Mouse (Mus musculus) limb, embryonic 14.5 days (tissue): ENCODE results near the gene Prcd. TPM values are rescaled to one million over a fixed set of nuclear protein-coding genes. Genes with fewer than 3 reads are reported as not detected.

ENCODE experiments used
- ATAC-seq: fragments of 200-750 bp; cut with Nextera tagmentation; 2 replicates; pipeline ENCODE4 v1.8.0; 2017; ENCODE audit warnings: low read depth, moderate number of reproducible peaks, moderate TSS enrichment; ENCODE audit not compliant: low FRiP score
- DNase-seq: peaks from one replicate; pipeline ENCODE4 v3.0.0-alpha.2; 2015; ENCODE audit warnings: low spot score
- H3K27ac ChIP-seq: fragments of 300-500 bp; sonication (generic); replicated peaks from 2 replicates; pipeline ENCODE4 v1.5.1; 2014; ENCODE audit warnings: low read depth, mild to moderate bottlenecking, low read length, moderate library complexity, mixed read lengths
- H3K27me3 ChIP-seq: fragments of 300-500 bp; sonication (generic); 2 replicates; pipeline ENCODE4 v1.6.1; 2014; ENCODE audit warnings: low read length, mixed read lengths; ENCODE audit not compliant: control insufficient read depth, insufficient read depth
- H3K36me3 ChIP-seq: fragments of 300-500 bp; sonication (generic); 2 replicates; pipeline ENCODE4 v1.6.1; 2014; ENCODE audit warnings: mild to moderate bottlenecking, low read length, moderate library complexity, mixed read lengths; ENCODE audit not compliant: control insufficient read depth, insufficient read depth
- H3K4me1 ChIP-seq: fragments of 300-500 bp; sonication (generic); 2 replicates; pipeline ENCODE4 v1.6.1; 2014; ENCODE audit warnings: antibody characterized with exemption, low read length, mixed read lengths; ENCODE audit not compliant: control insufficient read depth, insufficient read depth
- H3K4me2 ChIP-seq: fragments of 300-500 bp; sonication (generic); replicated peaks from 2 replicates; pipeline ENCODE4 v1.6.1; 2014; ENCODE audit warnings: low read depth, mild to moderate bottlenecking, low read length, moderate library complexity; ENCODE audit not compliant: severe bottlenecking
- H3K4me3 ChIP-seq: fragments of 300-500 bp; sonication (generic); replicated peaks from 2 replicates; pipeline ENCODE4 v1.5.1; 2014; ENCODE audit warnings: low read length
- H3K9ac ChIP-seq: fragments of 300-500 bp; sonication (generic); 2 replicates; pipeline ENCODE4 v1.6.1; 2014; ENCODE audit warnings: mild to moderate bottlenecking, low read depth, low read length, moderate library complexity; ENCODE audit not compliant: severe bottlenecking
- H3K9me3 ChIP-seq: fragments of 300-500 bp; sonication (generic); 2 replicates; pipeline ENCODE4 v1.6.1; 2016; ENCODE audit warnings: low read length; ENCODE audit not compliant: control insufficient read depth
- POLR2A ChIP-seq: fragments of 200-500 bp; IDR thresholded peaks from 2 replicates; pipeline ENCODE4 v1.8.0; 2012; ENCODE audit warnings: inconsistent platforms, mild to moderate bottlenecking, moderate library complexity, borderline replicate concordance; ENCODE audit not compliant: insufficient read depth, insufficient read length; ENCODE audit errors: extremely low read depth
- WGBS: fragments of 180-500 bp; shearing (Covaris S2); extraction: QIAGEN DNeasy Blood & Tissue Kit; methylation state at CpG from one replicate; pipeline ENCODE4 v1.1.7; 2014; 5-methylcytosine and 5-hydroxymethylcytosine counted together
- polyA plus RNA-seq, 2 experiments: library from polyadenylated mRNA; depleted of rRNA in 1 of 2; stranded (reverse) in 1 of 2; unstranded in 1 of 2; fragments of >200 nt; fragmentation: Nextera tagmentation in 1 of 2; extraction: Ambion mirVana in 1 of 2; gene quantifications; 2 replicates each; pipeline versions ENCODE4 v1.2.1 to v1.2.3; 2012 to 2014

The Prcd gene
- polyA plus RNA-seq, 2 experiments, result 0.85 to 1.2 TPM

DNA sequence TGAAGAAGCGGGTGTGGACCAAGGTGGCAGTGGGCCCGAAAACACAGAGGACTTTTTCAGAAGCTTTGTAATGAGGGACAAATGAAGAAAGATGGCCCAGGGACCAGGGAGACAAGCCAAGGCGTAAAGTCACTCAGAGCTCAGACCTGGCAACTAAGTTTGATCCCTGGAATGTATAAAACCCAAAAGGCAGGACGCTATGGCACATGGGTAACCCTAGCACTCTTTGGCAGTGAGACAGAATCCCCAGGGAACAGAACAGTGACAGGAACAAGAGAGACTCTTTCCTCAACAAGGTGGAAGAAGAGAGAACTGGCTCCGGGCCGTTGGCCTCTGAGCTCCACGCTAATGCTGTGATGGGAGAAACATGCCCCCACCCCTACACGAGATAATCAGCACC is 2.5 kb upstream of the Prcd start:
- DNase-seq, result no peak
- peaks cover 14% of the 10 kb centered on the region for H3K4me1 ChIP-seq
- no peak for ATAC-seq
- H3K27ac ChIP-seq, result no peak overlapping the region
- WGBS, result 76% methylated on average over 8 of the region's 8 CpGs
- no peaks in the 10 kb centered on the region for H3K36me3 ChIP-seq
- no peak overlapping the region for H3K4me3 ChIP-seq
- no peak overlapping the region for H3K4me2 ChIP-seq
- H3K27me3 ChIP-seq, result peaks cover 26% of the 10 kb centered on the region
- no peak overlapping the region for H3K9ac ChIP-seq
- H3K9me3 ChIP-seq, result no peaks in the 10 kb centered on the region
- no peak for TF ChIP-seq POLR2A

DNA sequence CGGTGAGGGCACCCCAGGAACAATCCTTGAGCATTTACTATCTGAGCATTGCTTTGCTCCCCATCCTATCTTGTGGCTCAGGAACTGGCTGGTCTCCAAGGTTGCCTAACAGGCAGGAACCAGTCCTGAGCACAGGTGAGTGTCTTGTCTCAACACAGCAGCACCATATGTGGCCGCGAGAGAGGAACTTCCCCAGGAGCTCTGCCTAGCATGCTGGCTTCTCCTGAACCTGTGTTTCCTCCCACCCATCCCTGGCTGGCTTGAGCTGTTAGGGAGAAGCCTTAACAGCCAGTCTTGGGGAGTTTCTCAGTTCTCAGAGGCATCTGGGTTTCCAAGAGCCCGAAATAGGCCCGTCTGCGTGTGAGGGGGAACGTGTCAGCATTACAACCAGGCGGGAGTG is 2.0 kb upstream of the Prcd start:
- 72% methylated on average over 8 of the region's 8 CpGs for WGBS
- no peak for TF ChIP-seq POLR2A
- Histone ChIP-seq H3K36me3 (no peaks in the 10 kb centered on the region), H3K9ac (no peak overlapping the region), H3K9me3 (no peaks in the 10 kb centered on the region), H3K4me2 (no peak overlapping the region), H3K27ac (no peak overlapping the region), H3K4me3 (no peak overlapping the region), H3K27me3 (peaks cover 26% of the 10 kb centered on the region), H3K4me1 (peaks cover 14% of the 10 kb centered on the region)
- ATAC-seq, result no peak
- no peak for DNase-seq

DNA sequence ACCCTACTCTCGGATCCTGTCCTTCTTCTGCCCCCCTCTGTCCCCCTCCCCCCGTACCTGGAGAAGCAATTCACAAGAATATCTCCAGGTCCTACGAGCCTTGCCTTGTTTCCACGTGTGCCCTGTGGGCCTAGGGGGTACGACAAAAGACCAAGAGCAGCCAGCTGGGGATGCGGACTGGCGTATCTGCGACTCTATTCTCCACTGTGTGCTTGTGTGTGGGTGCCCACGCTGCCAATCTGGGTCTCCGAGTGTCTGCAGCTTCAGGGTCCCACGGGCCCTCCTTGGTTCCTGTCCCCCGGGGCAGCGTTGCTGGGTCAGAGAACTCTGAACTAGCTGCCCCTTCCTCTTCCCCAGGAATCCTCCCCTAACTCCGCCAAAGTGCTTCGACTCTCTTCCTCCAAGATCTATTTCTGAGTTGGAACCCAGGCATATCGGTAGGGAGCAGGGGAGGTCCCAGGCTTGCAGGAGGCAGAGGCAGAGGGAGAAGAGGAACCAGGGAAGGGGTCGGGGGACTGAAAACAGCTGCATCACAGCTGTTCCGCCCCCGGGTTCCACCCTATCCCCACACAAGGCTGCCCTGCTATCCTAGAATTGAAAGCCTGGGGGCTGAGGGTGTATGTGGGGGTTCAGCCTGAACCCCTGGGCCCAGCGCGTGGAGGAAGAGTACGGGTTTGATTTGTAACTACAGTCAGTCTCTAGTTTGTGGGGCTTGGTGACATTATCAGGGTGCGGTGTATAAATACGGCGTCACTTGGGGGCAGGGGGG is 820 bp upstream of the Prcd start:
- WGBS, result 64% methylated on average over 25 of the region's 25 CpGs

DNA sequence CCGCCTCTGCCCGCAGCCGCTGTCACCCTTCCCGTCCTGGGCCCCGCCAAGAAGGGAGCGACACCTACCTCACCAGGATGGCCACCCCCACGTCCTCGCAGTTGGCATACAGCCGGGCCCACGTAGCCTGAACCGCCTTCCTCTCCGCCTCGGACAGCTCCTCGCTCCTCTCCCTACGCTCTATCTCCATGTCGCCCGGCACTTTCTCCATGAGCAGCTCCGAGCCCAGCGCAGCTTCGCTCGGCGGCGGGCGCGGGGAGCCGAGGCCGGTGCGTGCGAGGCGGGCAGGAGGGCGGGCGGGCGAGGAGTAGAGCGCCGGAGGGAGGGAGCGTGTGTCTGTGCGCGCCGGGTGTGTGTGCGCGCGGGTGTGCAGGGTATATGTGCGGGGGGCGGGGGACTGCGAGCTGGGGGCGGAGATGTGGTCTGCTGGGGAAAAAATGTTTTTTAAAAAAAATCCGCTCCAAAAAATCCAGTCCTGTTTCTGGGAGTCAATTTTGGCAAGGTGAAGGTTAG is 431 bp downstream of the Prcd start:
- DNase-seq (no peak), ATAC-seq (peak; percentile 42; the same call in 1 of the 2 replicates)
- under 1% methylated on average over 45 of the region's 47 CpGs for WGBS
- TF ChIP-seq POLR2A, result no peak
- Histone ChIP-seq H3K27ac (no peak overlapping the region), H3K4me3 (peak overlapping the region; percentile 55), H3K9ac (peak overlapping the region; percentile 66), H3K9me3 (no peaks in the 10 kb centered on the region), H3K36me3 (no peaks in the 10 kb centered on the region), H3K4me1 (peaks cover 5% of the 10 kb centered on the region), H3K4me2 (peak overlapping the region; percentile 86), H3K27me3 (peaks cover 26% of the 10 kb centered on the region)

More for the DNA sequence above, 820 bp upstream of the Prcd start:
- Histone ChIP-seq H3K27ac (no peak overlapping the region), H3K9ac (no peak overlapping the region), H3K36me3 (no peaks in the 10 kb centered on the region), H3K4me1 (peaks cover 10% of the 10 kb centered on the region), H3K9me3 (no peaks in the 10 kb centered on the region), H3K4me3 (no peak overlapping the region), H3K4me2 (peak overlapping the region; percentile 86), H3K27me3 (peaks cover 26% of the 10 kb centered on the region)
- no peak for TF ChIP-seq POLR2A
- ATAC-seq, result no peak
- DNase-seq, result no peak

DNA sequence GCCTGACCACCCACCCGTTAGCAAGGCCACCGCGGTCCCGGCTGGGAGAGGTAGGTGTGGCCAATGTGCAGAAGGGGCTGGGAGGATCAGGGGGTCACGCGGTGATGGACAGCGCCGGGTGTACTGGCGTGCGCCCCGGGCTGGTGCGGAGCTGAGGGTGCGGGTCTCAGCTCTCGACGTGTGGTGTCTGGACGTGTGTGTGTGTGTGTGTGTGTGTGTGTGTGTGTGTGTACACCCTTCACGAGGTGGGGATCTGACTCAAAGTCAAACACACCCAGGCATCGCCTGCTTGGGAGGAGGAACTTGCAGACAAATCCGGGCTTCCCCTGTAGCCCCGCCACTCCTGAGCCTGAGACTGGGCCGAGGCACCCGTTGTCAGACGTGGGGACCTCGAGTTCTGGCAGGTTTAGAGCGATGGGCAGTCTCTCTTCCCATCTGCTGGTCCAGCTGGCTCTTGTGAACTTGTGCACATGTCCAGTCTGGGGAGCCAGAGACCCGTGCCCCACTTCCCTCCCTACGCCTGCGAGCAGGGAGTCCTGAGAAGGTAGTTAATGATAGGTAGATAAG is 1.0 kb downstream of the Prcd start, which contains the start of gene Cygb:
Cygb (minus strand) TSS at position 59 of the 567 bp plus-strand sequence.
- H3K9ac ChIP-seq, result peak within 1 kb of the TSS; percentile 66
- 10% methylated on average over 13 of the region's 28 CpGs for WGBS
- peaks cover 26% of the 10 kb centered on the region for H3K27me3 ChIP-seq
- peak within 1 kb of the TSS; percentile 55 for H3K4me3 ChIP-seq
- peak within 1 kb of the TSS; percentile 86 for H3K4me2 ChIP-seq
- ATAC-seq (peak; percentile 14; the same call in 1 of the 2 replicates), DNase-seq (no peak)
- no peak within 1 kb of the TSS for H3K27ac ChIP-seq
- H3K9me3 ChIP-seq, result no peaks in the 10 kb centered on the region
- no peak for TF ChIP-seq POLR2A
- no peaks in the 10 kb centered on the region for H3K36me3 ChIP-seq
- peaks cover 5% of the 10 kb centered on the region for H3K4me1 ChIP-seq
